Mouse (Mus musculus): ENCODE measurements around the gene Prl2c1. TPM values are rescaled to one million over a fixed set of nuclear protein-coding genes. Genes with fewer than 3 reads are reported as not detected.

The Prl2c1 gene
- polyA plus RNA-seq (2021; fragmentation: Nextera tagmentation), result not detected in 2 replicates
- long read RNA-seq, experiment 1, result 0 reads
- long read RNA-seq, experiment 2, result 0 reads

GRCm38 (mm10) chr13:27849042-27849441, at the start of gene Prl2c1:
Prl2c1 (plus strand) TSS chr13:27849342.

GRCm38 (mm10) chr13:27801354-27801753, 47.8 kb upstream of the Prl2c1 start, which contains the start of gene Prl2a1:
Prl2a1 (plus strand) TSS chr13:27801654.

Other genes starting within 250 kb of the Prl2c1 start
- not detected in 2 replicates for gene Prl7b1, start 238.8 kb upstream of the Prl2c1 start, polyA plus RNA-seq (2021; fragmentation: Nextera tagmentation)
- gene Prl7a1, start 206.8 kb upstream of the Prl2c1 start, polyA plus RNA-seq (2021; fragmentation: Nextera tagmentation), result not detected in 2 replicates
- not detected in 2 replicates for gene Prl7a2, start 181.3 kb upstream of the Prl2c1 start, polyA plus RNA-seq (2021; fragmentation: Nextera tagmentation)
- gene Prl7d1, start 132.6 kb upstream of the Prl2c1 start, polyA plus RNA-seq (2021; fragmentation: Nextera tagmentation), result not detected in 2 replicates
- gene Prl7c1, start 68.5 kb upstream of the Prl2c1 start, polyA plus RNA-seq (2021; fragmentation: Nextera tagmentation), result not detected in 2 replicates
- gene Prl2a1, start 47.7 kb upstream of the Prl2c1 start, polyA plus RNA-seq (2021; fragmentation: Nextera tagmentation), result not detected in 2 replicates
- not detected in 2 replicates for gene Prl4a1, start 166.9 kb downstream of the Prl2c1 start, polyA plus RNA-seq (2021; fragmentation: Nextera tagmentation)